Mouse (Mus musculus): ENCODE measurements around the gene Ktn1.
A peak's percentile ranks its signal among the peaks of the same experiment; 100 is the strongest.

Gene Ktn1

DNA sequence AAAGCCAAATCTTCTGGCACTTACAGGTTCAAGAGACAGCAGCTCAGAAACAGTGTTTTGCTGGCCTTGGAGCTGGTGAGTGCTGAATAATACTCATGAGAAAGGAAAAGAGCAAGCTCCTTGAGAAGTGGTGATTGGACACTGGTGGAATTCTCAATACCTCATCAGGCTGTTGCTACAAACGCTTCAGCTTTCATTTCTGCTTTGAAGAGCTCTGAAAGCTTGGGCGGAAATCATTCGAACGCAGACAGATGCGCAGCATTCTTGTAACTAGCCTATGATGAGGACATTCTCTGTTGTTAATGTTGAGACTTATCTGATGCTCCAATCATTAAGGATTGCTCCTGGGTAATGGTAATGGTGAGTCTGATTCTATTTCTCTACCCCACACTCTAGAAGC is at the start of gene Ktn1:
Gene Ktn1 (plus strand): TSS at position 231 of the 400 bp plus-strand sequence.
- DNase-seq (ENCODE audit: low spot score in 2 of 2) = no peak

GRCm38 (mm10) chr14:47613254-47613653 is 35.0 kb upstream of the Ktn1 start:
- DNase-seq (ENCODE audit: low spot score in 2 of 2) = no peak

GRCm38 (mm10) chr14:47618891-47619290 is 29.4 kb upstream of the Ktn1 start:
- no peak for DNase-seq (ENCODE audit: low spot score in 2 of 2)

DNA sequence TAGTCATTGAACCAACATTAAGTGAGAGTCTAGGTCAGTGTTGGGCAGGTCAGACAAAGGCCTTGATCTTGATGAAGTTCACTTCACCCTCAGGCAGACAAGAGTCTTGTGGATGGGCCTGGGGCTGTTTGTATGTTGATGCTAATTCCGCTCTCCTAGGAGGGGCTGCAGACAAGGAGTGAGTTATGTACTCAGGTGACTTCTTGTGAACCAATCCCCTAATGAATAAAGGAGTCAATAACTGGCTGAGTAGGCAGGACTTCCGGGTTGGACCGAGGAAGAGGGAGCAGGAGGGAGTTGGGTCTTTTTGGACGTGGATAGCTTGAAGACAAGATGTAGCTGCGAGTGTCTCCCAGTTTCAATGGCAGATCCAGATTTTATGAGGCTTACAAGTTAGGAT is 26.3 kb upstream of the Ktn1 start:
- DNase-seq (ENCODE audit: low spot score in 2 of 2) = no peak

- DNase-seq (ENCODE audit: low spot score in 2 of 2) = peak in 1 of 2 experiments; percentile 18
Observed at GRCm38 (mm10) chr14:47624837-47625236, 23.4 kb upstream of the Ktn1 start.

- DNase-seq (ENCODE audit: low spot score in 2 of 2) = no peak
Observed at GRCm38 (mm10) chr14:47626143-47626542, 22.1 kb upstream of the Ktn1 start.

DNA sequence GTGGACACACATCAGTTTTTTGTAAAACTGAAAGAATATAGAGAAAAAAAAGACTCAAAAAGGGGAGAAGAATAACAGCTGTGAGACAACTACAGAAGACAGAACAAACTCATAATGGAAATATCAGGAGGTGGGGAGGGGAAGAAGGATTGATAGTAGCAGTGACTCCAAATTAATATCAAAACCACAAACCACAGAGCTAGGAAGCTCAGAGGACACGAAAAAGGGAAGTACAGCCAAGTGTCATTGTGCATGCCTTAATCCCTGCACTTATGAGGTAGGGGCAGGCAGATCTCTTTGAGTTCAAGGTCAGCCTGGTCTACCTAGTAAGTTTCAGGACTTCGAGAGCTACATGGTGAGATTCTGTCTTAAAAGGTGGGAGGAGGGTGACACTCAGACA is 21.4 kb upstream of the Ktn1 start:
- DNase-seq (ENCODE audit: low spot score in 2 of 2) = no peak

DNA sequence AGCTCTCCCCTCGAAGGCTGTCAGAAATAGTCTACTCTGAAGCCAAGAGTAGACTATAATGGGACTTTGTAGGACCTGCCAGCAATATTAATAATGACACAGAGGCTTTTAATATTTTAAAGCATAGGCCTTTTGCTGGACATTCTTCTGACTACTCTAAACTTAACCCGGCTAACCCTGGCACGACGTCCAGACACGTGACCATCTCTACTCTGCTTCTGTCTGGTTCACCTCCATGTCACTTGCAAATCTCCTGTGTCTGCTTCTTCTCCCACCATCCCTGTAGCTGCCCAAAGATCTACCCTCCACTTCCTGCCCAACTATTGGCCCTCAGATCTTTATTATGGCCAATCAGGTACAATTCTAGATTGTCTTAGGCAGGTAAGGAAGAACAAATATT is 20.9 kb upstream of the Ktn1 start:
- no peak for DNase-seq (ENCODE audit: low spot score in 2 of 2)

- DNase-seq (ENCODE audit: low spot score in 2 of 2) = no peak
Observed at GRCm38 (mm10) chr14:47632419-47632818, 15.8 kb upstream of the Ktn1 start.

DNA sequence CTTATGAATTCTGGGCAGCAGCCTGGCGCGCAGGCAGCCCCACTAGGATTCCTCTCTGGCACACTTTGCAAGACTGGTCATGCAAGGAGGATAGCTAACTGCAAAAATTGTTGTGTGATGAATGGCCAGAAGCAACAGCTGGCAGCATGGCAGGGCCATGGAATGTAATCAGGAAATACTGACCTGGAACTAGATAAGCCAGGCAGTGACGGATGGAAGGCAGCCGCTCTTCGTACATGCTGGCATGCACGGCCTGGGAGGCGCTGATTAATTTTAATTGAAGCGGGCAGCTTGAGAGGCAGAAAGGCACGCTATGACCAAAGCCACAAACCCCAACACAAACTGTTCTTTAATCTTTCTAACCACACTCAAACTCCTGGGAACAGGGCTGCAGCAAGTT is 13.8 kb upstream of the Ktn1 start:
- DNase-seq (ENCODE audit: low spot score in 2 of 2) = peak; percentile 45 to 46

- no peak for DNase-seq (ENCODE audit: low spot score in 2 of 2)
Observed at GRCm38 (mm10) chr14:47634846-47635245, 13.4 kb upstream of the Ktn1 start.

DNA sequence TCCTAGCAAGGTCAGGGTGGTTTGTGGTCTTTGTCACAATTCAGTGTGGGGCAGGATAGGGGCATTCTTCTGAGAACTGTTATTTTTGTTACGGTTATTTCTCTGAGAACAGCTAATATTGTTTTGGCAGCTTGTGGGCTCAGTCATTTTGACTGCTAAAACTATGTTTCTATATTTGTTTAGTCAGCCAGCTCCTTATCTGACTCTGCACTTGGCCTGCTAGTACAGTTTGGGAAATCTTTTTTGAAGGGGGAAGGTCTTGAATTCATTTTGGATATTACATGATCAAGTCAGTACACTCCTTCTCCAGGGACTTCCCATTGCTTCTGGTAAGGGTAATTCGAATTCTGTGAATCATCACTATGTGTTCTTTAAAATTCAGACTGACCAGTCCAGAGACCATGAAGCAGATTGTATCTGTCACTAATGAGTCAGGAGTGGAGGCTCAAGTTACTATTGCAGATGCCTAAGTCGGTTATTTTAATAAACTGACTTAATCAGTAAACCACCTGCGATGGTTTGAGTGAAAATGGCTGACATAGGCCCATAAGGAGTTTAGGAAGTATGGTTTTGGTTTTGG is 9.8 kb upstream of the Ktn1 start:
- DNase-seq (ENCODE audit: low spot score in 2 of 2) = no peak

DNA sequence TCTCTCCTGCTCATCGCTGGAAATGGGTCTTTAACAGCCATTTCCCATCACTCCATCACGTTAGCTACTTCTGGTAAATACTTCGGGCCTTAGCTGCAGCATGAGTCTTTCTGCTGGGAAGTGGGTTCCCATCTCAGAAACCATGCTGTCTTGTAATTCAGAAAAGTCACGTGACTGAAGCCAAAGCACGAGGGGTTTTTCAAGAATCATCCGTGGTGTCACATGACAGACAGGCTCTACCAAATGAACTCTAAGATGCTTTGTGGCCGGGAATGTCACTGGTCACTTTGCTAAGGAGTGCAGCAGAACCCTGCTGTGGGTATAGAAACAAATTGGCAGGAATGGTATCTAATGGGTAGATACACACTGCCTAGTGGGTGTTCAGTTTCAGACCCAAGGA is 2.6 kb upstream of the Ktn1 start:
- DNase-seq (ENCODE audit: low spot score in 2 of 2) = no peak

GRCm38 (mm10) chr14:47646246-47646645 is 2.0 kb upstream of the Ktn1 start:
- DNase-seq (ENCODE audit: low spot score in 2 of 2) = no peak

DNA sequence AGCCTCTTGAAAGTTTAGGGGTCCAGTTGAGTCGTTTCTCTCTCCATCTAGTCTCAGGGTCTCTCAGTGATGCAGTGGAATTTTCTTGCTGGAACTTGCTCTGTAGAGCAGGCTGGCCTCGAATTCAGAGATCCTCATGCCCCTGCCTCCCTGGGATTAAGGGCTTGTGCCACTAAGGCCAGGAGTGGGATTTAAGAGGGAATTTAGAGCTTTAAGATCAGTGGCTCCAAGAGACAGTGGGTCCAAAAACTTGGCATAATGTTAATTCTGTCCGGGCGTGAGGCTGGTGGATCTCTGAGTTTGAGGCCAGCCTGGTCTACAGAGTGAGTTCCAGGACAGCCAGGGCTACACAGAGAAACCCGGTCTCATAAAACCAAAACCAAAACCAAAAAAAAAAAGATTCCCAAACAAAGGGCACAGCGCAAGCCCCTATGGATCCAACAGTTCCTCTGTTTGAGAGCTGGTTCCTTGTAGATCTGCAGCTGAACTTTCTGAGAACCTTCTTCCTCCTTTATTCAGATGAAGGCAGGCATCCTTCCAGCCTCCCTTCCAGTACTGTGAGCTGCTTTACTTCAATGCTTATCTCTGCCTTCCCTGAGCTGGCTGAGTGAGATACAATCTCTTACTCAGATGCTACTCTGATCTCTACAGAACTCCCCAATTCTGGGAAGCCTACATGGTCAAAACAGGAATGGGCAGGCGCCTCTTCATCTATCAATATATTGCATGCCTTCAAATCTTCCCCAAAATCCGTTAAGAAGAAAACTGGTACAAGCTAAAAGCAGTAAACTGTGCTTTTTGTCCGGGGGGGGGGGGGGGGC is 1.3 kb upstream of the Ktn1 start:
- DNase-seq (ENCODE audit: low spot score in 2 of 2) = no peak

DNA sequence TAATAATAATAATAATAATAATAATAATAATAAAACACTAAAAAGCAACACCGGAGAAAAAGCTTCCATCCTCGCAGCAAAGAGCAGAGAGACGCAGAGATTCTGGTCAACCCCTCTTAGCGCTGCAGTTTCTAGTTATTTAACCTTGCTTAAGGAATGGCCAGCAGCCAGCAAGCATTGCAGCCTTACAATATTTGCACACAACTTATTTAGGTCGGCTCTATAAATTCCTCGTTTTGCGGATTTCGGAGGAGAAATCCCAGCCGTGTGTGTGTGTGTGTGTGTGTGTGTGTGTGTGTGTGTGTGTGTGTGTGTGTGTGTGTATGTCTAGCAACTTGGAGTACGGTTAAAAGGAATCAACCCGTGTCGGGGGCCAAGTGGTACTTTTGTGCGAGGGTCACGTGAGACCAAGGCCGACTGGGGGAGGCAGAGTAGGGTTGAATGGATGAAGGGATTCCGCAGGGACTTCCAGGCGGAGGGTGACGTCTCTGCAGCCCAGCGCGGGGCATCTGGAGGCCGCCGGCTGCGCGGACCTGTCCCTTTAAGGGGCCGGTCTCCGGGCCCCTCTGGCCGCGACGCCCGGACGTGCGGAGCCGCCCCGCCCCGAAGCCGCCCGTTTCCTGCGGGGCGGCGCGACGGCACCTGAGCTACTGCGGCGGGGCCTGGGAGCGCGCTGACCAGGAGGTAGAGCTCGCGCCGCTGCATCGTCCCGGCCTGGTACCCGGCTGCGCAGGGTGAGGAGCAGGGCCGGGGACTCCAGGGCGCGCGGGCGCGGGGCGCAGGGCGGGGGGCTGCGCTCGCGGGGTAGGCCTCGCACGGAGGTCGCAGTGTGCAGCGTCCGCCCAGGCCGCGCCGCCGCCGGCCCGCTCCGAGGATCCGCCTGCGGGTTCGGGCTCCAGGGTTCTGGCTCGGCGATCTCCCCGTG is 720 bp downstream of the Ktn1 start:
- DNase-seq (ENCODE audit: low spot score in 2 of 2) = peak; percentile 74 to 81

DNA sequence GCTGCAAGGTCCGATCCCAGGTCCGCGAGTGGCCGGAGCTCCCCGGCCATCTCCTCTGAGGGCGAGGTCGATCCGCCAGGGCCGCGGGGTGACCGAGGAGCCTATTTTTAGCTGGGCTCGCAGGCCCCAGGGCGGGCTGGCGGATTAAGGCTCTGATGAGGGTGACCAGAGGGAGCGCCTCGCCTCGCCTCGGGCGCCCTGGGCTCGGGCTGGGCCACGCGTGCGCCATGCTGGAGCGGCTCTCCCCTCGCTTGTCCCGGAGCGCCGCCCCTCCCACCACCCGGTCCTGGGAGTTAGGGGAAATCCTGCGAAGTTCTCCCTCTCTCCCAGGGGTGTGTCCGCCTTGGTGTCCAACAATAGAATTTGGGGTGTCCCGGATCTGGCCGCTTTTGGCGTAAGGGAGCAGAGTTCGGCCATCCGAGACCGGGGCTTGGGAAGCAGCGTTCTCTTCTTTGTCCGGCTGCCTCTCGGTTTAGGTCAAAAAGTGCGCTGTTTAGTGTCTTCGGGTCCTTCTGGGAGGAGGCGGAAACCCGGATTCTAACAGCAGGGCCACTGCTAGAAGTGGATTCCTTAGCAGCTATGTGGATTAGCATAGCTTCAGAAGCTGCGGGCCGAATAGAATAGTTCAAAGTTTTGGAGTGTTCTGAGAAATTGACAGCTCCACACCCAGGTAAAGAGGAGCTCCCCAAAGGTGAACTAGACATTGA is 1.5 kb downstream of the Ktn1 start:
- DNase-seq (ENCODE audit: low spot score in 2 of 2) = peak; percentile 46 to 50

- no peak for DNase-seq (ENCODE audit: low spot score in 2 of 2)
Observed at GRCm38 (mm10) chr14:47650338-47650720, 2.1 kb downstream of the Ktn1 start.

DNA sequence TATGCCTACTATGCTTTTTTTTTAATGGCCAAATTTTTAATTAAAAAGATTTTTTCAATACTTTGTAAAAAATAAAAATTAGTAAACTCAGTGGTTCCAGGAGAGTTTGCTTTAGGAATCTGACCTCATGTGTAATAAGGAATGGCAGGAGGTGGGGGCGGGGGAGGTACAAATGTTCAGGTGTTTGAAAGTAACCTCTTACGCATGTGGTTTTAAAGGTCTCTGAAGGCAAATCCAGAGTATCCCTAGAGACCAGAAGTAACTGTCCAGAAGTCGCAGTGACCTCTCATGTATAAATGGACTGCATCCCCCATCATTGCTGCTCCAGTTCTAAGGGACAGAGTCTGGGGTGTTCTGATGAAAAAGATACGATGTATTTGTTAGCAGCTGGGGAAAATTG is 3.0 kb downstream of the Ktn1 start:
- DNase-seq (ENCODE audit: low spot score in 2 of 2) = no peak

DNA sequence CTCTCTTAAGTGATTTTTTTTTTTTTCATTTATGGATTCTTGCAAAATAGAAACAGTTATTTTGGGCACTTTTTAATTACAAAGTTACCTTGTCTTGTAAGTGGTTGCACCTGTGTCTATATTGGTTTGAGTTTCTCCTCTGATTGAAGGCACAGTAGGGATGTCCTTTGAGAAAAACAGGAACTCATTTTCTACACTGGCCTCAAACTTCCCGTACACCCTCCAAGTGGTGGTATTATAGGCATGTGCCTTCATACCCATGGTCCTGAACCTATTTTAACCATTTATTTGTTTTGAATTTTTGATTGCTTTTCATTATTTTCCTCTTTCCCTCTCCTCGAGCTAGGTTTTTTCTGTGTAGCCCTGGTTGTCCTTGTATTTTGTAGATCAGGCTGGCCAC is 7.2 kb downstream of the Ktn1 start:
- no peak for DNase-seq (ENCODE audit: low spot score in 2 of 2)

DNA sequence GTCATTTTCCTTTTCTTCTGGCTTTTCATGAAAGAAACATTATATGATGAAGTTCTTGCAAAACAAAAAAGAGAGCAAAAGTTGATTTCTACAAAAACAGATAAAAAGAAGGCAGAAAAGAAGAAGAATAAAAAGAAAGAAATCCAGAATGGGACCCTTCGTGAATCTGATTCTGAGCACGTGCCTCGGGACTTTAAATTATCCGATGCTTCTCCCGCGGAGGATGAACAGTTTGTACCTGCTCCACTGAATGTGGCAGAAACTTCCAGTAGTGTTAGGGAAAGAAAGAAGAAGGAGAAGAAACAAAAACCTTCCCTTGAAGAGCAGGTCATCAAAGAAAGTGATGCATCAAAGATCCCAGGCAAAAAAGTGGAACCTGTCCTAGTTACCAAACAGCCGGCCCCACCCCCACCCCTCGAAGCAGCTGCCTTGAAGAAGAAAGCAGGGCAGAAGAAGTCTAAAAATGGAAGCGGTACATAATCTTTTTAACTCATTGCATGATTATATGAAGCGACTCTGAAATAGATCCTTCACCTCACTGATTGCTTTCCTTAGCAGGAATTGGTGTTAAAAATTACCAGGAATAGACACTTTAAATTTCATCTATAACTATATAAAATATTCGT is 15.7 kb downstream of the Ktn1 start:
- no peak for DNase-seq (ENCODE audit: low spot score in 2 of 2)
